Mouse (Mus musculus) G1E (cell line): Measurements from ENCODE around the gene Pi4k2a.

Source experiments
- CTCF ChIP-seq: IDR thresholded peaks from 2 replicates; pipeline ENCODE4 v1.5.1; 2012; ENCODE audit warnings: low read depth, low read length, inconsistent platforms, mixed read lengths
- POLR2AphosphoS5 ChIP-seq: IDR thresholded peaks from 2 replicates; pipeline ENCODE4 v1.6.1; 2012; ENCODE audit warnings: low read depth, low read length, inconsistent platforms; ENCODE audit not compliant: insufficient replicate concordance

DNA sequence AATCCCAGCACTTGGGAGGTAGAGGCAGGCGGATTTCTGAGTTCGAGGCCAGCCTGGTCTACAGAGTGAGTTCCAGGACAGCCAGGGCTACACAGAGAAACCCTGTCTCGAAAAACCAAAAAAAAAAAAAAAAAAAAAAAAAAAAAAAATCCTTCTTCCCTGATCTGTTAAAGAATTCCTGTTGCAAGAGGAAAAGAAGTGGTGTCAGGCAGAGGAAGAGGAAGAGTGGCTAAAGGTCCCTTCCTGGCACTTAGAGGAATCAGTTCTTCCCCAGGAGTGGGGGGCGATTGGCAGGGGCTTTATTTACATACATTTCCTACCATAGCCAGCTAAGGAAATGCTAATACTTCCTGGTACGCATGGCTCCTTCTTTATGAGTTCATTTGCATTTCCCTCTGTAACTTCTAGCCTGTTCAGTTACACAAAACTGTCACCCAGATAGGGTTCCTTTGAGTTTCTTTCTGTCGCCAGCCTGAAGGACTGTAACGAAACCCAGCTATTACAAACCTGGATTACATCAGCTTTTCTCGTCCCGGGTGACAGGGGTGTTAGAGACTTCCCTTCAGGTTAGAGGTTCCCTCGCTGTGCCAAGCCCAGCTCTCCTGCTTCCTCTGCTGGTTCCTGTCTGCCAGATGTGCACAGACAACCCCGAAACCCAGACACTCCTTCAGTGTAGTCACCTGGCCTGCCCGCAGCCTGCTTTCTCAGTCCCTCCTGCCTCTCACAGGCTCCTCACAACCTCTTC, 67.4 kb downstream of the Pi4k2a start:
- TF ChIP-seq CTCF, result no peak
- no peak for TF ChIP-seq POLR2AphosphoS5
